Mouse (Mus musculus): ENCODE measurements around the gene Galr3.
"Not testable (repeated sequence)": the region's sequence is repeated elsewhere in the genome, so short reads cannot be mapped to it uniquely, and the experiment has no call there.

Galr3 gene

DNA sequence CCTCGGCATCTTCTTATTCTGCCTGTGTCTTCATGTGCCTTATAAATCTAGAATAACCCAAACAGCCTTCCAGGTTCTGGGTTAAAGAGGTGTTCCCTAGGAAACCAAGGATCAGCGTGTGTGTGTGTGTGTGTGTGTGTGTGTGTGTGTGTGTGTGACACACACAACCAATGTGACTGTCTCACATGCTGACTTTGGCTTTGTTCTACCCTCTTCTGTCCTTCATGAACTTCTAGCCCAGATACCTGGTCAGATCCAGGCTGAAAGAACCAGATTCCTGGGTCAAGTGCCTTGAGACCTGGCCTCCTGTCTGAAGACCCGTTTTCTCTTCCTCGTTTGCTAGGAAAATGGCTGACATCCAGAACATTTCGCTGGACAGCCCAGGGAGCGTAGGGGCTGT, at the start of gene Galr3:
Galr3 (plus strand) TSS at position 301 of the 400 bp plus-strand sequence.
- no peak for DNase-seq (ENCODE audit: low spot score in 2 of 2)

- DNase-seq (ENCODE audit: low spot score in 2 of 2) = no peak
Measured at GRCm38 (mm10) chr15:78992235-78992634, 49.5 kb upstream of the Galr3 start.

DNA sequence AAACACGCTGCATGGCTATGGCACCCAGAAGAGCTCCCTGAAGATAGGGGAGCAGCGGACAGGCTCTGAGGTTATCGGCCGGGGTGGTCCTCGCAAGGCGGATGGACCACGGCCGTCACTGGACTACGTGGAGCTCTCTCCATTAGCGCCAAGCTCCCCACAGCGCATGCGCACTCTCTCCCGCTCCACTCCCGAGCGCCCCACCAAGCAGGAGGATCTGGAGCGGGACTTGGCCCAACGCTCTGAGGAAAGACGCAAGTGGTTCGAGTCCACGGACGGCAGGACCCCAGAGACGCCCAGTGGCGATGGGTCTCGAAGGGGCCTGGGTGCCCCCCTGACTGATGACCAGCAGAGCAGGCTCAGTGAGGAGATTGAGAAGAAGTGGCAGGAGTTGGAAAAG, 48.8 kb upstream of the Galr3 start:
- DNase-seq (ENCODE audit: low spot score in 2 of 2) = no peak

GRCm38 (mm10) chr15:78995916-78996315, 45.8 kb upstream of the Galr3 start:
- DNase-seq (ENCODE audit: low spot score in 2 of 2) = no peak

DNA sequence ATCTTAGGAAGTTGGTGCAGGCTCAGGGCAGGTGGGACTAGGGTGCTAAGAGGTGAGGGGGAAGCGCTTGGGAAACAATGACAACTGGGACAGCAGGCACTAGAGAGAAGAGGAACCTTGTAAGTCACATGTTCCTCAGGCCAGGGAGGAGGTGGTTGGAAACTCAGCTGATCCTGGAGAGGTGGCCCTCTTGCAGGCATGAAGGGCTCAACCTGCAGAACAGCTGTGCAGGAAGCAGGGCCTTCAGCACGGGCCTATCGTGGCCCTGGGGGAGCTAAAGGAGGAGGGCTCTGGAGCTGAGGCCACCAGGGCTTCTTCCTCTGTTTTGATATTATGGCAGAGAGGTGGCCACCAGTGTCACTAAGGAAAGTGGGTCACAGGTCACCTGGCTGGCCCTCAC, 45.0 kb upstream of the Galr3 start:
- no peak for DNase-seq (ENCODE audit: low spot score in 2 of 2)

- no peak for DNase-seq (ENCODE audit: low spot score in 2 of 2)
Measured at GRCm38 (mm10) chr15:78998348-78998747, 43.3 kb upstream of the Galr3 start.

DNA sequence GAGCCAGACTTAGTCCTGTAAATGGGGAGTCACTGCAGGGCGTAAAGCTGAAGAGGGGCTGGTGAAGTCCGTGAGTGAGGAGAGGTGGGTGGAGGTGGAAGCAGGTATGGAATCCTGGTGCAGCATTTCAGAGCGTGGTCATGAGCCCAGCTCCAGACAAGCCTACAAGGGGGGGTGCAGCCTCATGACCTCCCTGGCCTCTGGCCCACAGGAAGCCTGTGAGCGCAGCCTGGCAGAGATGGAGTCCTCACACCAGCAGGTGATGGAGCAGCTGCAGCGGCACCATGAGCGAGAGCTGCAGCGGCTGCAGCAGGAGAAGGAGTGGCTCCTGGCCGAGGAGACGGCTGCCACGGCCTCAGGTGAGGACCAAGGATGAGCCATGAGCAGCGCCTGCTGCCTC, 42.1 kb upstream of the Galr3 start:
- no peak for DNase-seq (ENCODE audit: low spot score in 2 of 2)

DNA sequence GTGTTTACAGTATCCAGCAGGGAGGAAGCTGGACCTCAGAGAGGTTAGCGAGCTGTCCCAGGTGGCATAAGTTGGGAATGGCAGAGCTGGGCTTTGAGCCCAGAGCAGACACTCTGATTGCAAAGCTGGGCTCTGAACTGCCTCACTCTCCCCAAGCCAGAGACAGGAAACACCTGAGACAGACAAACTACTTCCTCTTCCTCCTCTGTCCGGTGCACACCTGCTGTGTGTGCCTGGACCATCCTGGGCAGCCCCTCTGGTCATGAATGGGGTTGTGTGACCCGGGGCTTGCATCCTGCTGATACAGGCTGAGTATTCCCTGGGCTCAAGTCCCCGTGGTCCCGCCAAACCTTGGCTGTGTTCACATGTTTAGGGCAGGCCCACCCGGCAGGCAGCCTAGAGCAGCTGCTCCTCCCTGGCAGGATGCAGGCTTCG, 41.3 kb upstream of the Galr3 start:
- DNase-seq (ENCODE audit: low spot score in 2 of 2) = no peak

- no peak for DNase-seq (ENCODE audit: low spot score in 2 of 2)
Measured at GRCm38 (mm10) chr15:79001559-79001958, 40.1 kb upstream of the Galr3 start.

DNA sequence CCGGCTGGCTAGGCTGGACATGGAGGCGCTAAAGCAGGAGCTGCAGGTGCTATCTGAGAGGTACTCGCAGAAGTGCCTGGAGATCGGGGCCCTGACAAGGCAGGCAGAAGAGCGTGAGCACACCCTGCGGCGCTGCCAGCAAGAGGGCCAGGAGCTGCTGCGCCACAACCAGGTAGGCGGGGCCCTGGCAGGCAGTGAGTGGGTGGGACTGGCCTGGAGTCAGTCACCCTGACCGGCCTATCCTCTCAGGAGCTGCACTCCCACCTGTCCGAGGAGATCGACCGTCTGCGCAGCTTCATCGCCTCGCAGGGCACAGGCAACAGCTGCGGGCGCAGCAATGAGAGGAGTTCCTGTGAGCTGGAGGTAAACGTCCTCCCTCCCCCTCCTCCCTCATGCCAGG, 39.6 kb upstream of the Galr3 start:
- DNase-seq (ENCODE audit: low spot score in 2 of 2) = no peak

- DNase-seq (ENCODE audit: low spot score in 2 of 2) = no peak
Measured at GRCm38 (mm10) chr15:79003079-79003478, 38.6 kb upstream of the Galr3 start.

GRCm38 (mm10) chr15:79005581-79005980, 36.1 kb upstream of the Galr3 start:
- DNase-seq (ENCODE audit: low spot score in 2 of 2) = no peak

DNA sequence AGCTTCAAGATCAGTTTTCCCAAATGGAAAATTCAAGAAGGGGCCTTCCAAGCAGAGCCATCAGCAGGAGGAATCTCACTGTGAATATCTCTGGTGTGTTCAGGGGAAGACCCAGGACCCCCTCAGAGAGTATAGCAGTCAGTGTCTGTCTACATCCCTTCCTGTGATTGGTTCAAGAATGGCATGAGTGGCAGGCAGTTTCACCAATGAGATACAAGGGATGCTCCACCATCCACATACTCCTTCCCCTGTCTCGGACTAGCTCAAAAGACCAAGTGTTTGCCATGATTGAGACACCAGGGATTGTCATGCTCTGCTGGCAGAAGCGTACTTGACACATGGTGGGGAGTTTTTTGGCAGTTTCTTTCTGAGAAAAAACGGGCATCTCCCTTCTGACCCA, 35.0 kb upstream of the Galr3 start:
- peak; percentile 69 to 70 for DNase-seq (ENCODE audit: low spot score in 2 of 2)

GRCm38 (mm10) chr15:79007059-79007458, 34.6 kb upstream of the Galr3 start:
- no peak for DNase-seq (ENCODE audit: low spot score in 2 of 2)

- DNase-seq (ENCODE audit: low spot score in 2 of 2) = not testable (repeated sequence)
Measured at GRCm38 (mm10) chr15:79007836-79008235, 33.8 kb upstream of the Galr3 start.

DNA sequence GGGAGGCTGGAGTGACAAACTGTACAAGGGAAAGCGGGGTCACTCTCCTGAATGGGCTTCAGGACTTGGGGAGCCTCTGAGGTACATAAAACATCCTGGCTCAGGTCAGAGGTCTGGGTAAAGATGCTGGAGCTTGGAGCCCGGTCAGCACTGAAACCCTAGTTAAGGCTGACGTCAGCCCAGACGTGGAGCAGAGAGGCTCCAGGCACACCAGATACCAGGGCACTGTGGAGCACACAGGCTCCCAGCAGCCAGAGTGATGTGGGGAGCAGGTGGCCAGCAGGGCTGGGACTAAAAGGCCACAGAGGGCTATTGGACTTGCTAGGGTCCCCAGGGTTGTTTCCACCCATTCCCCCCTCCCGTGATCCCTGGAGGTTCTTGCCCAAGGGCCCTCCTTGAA, 32.0 kb upstream of the Galr3 start:
- DNase-seq (ENCODE audit: low spot score in 2 of 2) = no peak

DNA sequence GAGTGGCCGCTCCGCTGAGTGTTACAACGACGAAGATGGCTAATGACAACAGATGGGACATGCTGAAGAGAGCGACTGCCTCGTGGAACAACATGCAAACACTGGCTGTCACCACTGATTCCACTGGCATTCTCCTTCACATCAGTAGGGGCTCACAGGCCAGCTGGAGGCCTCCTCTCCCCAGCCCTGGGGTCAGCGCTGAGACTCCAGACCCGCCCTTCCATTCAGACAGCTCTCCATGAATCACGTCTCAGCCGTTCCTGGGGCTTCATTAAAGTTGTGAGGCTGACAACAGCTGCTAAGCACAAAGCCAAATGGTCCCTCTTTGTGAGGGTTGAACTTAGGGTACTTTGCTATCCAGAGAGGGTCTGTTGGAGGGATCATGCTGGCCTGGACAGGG, 30.1 kb upstream of the Galr3 start:
- DNase-seq (ENCODE audit: low spot score in 2 of 2) = no peak

DNA sequence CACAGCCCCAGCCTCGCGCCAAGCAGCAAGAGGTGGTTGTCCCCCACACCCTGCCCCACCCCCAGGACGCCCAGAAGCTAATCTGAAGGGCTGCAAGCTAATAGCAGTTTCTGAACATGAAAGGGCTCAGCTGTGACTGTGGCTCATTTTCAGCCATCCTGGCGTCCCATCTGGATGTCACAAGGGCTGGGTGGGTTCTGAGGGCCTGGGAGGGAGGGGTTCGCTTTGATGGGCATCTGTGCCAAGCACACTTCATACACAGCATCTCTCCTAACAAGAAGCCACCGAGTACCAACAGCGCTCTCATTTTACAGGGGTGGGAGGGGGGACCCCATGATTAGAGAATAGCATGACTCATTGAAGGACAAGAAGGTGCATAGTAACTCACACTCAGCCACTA, 28.3 kb upstream of the Galr3 start:
- DNase-seq (ENCODE audit: low spot score in 2 of 2) = no peak

GRCm38 (mm10) chr15:79018191-79018590, 23.5 kb upstream of the Galr3 start:
- DNase-seq (ENCODE audit: low spot score in 2 of 2) = no peak

GRCm38 (mm10) chr15:79018886-79019285, 22.8 kb upstream of the Galr3 start:
- DNase-seq (ENCODE audit: low spot score in 2 of 2) = no peak

GRCm38 (mm10) chr15:79022671-79023230, 18.9 kb upstream of the Galr3 start:
- no peak for DNase-seq (ENCODE audit: low spot score in 2 of 2)

DNA sequence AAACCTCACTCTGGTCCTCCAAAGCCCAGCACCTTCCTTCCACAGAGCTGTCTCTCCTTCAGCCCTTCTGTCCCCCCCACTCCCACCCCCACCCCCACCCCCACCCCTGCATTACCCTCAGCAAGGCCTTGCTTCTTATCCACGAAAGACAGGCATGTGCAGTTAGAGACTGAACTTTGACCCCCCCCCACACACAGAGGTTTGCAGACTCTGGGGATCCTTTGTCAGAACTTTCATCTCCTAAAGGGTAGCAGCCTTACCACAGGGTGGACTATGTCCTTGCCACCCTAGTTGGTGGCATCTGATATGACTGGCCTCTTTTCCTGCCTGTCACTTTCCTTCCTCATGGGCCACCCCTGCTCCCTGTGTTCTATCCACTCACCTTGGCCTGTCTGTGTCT, 18.3 kb upstream of the Galr3 start:
- DNase-seq (ENCODE audit: low spot score in 2 of 2) = no peak

- DNase-seq (ENCODE audit: low spot score in 2 of 2) = peak in 1 of 2 experiments; percentile 57
Measured at GRCm38 (mm10) chr15:79025687-79026308, 15.9 kb upstream of the Galr3 start.
